Mouse (Mus musculus): Measurements from ENCODE around the gene P2rx6. TPM values are rescaled to one million over a fixed set of nuclear protein-coding genes. Genes with fewer than 3 reads are reported as not detected.
A peak's percentile ranks its signal among the peaks of the same experiment; 100 is the strongest.
"Not testable (repeated sequence)": the region's sequence is repeated elsewhere in the genome, so short reads cannot be mapped to it uniquely, and the experiment has no call there.

The P2rx6 gene
- polyA plus RNA-seq, 1 experiment from 2014 or later = 1.9 TPM

DNA sequence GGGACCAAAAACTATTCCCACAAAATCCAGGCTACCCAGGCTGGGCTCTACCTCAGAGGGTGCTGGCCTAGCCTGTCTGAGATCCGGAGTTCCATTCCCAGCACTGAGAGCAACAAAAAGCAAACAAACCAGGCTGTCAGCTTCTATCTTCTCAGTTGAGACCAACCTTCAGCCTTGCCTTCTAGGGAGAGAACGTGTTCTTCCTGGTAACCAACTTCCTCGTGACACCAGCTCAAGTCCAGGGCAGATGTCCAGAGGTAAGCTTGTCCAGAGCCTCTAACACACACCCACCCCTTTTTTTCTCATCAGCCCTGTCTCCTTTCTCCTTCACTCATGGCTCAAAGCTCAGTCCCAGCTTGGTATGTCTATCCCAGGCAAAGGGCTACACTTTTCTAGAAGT lies 3.1 kb downstream of the P2rx6 start:
- Histone ChIP-seq H3K4me1 (peaks cover 10% of the 10 kb centered on the region; the same call in 1 of the 2 replicates), H3K36me3 (no peaks in the 10 kb centered on the region), H3K4me3 (no peak overlapping the region), H3K9ac (replicated peaks) (no peak overlapping the region), H3K27ac (replicated peaks) (no peak overlapping the region), H3K27me3 (no peaks in the 10 kb centered on the region), H3K9me3 (no peaks in the 10 kb centered on the region), H3K4me2 (replicated peaks) (no peak overlapping the region)
- no peak for ATAC-seq (replicated peaks)
- WGBS = 64% methylated on average over 3 of the region's 3 CpGs

DNA sequence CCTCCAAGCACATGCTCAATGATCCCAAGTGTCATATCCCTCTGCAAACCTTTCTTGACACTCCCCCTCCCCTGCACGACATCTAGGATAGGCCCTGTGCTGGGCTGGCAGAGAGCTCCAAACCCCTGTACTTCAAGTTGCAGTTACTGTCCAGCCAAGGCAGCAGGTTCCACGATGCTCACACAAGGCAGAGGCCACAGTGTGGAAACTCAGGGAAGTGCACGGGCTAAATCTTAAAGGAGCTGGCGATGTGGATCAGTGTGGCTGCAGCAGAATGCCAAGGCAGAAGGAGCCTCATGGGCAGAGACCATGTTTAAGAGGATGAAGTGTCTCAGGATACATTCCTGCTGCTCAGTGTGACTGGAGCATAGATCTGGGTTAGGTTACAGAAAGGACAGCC lies 4.5 kb downstream of the P2rx6 start:
- no peaks in the 10 kb centered on the region for H3K27me3 ChIP-seq
- WGBS = 21% methylated on average over 4 of the region's 4 CpGs
- H3K4me3 ChIP-seq = no peak overlapping the region
- no peak overlapping the region for H3K9ac ChIP-seq (replicated peaks)
- no peak overlapping the region for H3K27ac ChIP-seq (replicated peaks)
- no peak overlapping the region for H3K4me2 ChIP-seq (replicated peaks)
- H3K36me3 ChIP-seq = no peaks in the 10 kb centered on the region
- no peaks in the 10 kb centered on the region for H3K9me3 ChIP-seq
- 0 out of 2 replicates have a peak, but pooled peaks cover 5% of the 10 kb centered on the region for H3K4me1 ChIP-seq
- no peak for ATAC-seq (replicated peaks)

DNA sequence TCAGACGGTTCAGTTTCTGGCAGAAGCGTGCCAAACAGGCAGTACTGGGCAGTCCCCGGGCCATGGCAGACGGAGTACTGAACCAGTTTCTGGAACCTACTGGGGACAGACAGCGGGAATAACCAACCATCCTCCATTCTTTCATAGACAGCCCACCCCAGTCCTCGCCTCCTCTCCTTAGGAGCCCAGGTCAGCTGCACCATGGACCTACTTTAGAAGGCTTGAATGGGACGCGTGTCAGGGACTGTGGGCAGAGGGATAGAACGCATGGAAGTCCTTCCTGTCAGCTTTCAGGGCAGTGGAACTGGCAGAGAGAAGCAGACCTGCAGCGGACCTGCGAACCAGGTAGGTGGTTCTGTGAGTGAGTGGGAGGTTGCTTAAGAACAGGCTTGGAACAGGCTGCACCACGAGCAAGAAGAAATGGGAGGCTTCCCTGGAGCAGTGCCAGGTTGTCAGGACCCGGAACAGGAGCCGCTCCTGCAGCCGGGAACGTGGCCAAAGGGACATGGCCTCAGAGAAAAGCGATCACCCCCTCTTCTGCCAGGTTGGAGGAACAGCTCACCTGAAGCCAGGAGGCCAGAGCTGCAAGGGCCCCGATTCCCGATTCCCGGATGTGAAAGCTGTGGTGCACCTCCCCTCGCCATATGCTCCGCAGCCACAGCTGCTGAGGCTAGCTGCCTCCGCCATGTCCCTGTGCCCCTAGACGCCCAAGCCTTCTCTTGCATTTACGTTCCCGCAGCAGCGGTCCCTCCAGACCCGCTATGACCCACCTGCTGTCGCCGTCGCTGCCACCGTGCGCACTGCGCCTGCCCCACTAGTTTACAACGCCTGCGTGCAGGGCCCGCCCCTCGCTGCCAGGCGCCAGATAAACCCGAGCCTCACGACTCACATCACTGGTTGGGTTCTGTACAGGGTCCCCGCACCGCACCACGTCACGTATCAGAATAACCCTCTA lies 14.5 kb downstream of the P2rx6 start:
- no peak overlapping the region; the same call in 1 of the 2 replicates for H3K27ac ChIP-seq (replicated peaks)
- peaks cover 9% of the 10 kb centered on the region; the same call in 1 of the 2 replicates for H3K27me3 ChIP-seq
- H3K4me2 ChIP-seq (replicated peaks) = peak overlapping the region; percentile 71
- peak; percentile 91 for ATAC-seq (replicated peaks)
- peak overlapping the region; percentile 67 for H3K4me3 ChIP-seq
- 12% methylated on average over 45 of the region's 45 CpGs for WGBS
- H3K36me3 ChIP-seq = no peaks in the 10 kb centered on the region
- H3K9me3 ChIP-seq = no peaks in the 10 kb centered on the region
- peak overlapping the region; percentile 72 for H3K9ac ChIP-seq (replicated peaks)
- H3K4me1 ChIP-seq = peaks cover 18% of the 10 kb centered on the region

DNA sequence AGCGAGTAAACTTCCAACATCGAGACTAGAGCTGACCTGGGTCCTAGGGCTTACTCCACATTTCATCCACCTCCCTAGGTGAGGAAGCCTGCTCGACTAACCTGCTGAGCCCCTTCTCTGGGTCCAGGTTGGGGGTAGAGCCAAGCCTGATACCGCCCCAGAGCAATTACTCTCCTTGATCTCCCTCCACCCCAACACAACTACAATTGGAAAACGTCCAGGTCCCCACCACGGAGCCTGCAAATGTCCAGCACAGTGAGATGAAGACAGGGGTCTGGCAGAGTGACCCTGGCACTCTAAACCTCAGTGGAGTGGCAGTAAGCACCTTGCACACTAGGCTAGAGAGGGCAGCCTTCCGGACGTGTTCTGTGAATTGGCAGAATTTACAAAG lies 15.1 kb downstream of the P2rx6 start:
- Histone ChIP-seq H3K9me3 (no peaks in the 10 kb centered on the region), H3K4me3 (peak overlapping the region; percentile 67), H3K4me1 (peaks cover 18% of the 10 kb centered on the region), H3K27me3 (peaks cover 9% of the 10 kb centered on the region; the same call in 1 of the 2 replicates), H3K4me2 (replicated peaks) (peak overlapping the region; percentile 71), H3K27ac (replicated peaks) (no peak overlapping the region), H3K36me3 (no peaks in the 10 kb centered on the region), H3K9ac (replicated peaks) (peak overlapping the region; percentile 72)
- 10% methylated on average over 8 of the region's 8 CpGs for WGBS
- no peak for ATAC-seq (replicated peaks)

DNA sequence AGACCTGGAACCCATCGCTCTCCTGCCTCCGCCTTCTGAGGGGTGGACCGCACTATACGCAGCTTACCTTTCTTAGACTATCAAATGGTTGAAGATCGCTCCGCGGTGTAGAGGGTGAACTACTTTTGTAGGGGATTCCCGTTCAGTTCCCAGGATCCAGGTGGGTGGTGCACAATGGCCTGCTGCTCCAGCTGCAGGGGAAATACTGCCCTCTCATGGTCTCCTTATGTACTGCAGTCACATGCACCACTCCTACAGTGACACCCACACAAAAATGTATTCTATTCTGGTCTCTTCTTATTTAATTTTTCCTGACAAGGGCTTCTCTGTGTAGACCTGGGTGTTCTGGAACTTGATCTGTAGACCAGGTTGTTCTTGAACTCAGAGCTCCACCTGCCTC lies 21.4 kb downstream of the P2rx6 start, which contains the start of gene Slc7a4:
Gene Slc7a4 (minus strand): TSS at position 151 of the 400 bp plus-strand sequence.
- Histone ChIP-seq H3K27ac (replicated peaks) (no peak within 1 kb of the TSS), H3K27me3 (no peaks in the 10 kb centered on the region), H3K36me3 (no peaks in the 10 kb centered on the region), H3K4me2 (replicated peaks) (no peak within 1 kb of the TSS), H3K9me3 (no peaks in the 10 kb centered on the region), H3K9ac (replicated peaks) (no peak within 1 kb of the TSS), H3K4me1 (no peaks in the 10 kb centered on the region), H3K4me3 (no peak within 1 kb of the TSS)
- ATAC-seq (replicated peaks) = no peak
- 10% methylated on average over 8 of the region's 8 CpGs for WGBS

DNA sequence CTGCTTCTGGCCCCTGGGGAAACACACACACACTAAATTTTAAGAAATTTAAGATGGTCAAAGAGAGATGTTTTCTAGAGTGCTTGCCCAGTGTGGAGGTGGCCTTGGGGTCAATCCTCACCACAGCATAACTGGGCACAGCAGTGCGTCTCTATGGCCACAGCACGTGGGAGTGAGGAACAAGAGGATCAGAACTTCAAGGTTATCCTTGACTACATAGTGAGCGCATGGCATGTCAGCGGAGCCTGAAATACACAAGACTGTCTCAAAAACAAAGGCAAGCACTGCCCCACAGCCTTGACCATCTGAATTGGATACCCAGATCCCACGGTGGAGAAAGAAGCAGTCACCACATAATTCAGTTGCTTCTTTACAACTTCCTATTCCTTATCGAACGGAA lies 22.9 kb downstream of the P2rx6 start:
- H3K27me3 ChIP-seq = no peaks in the 10 kb centered on the region
- H3K4me3 ChIP-seq = no peak overlapping the region
- ATAC-seq (replicated peaks) = no peak
- 84% methylated on average over 7 of the region's 7 CpGs for WGBS
- no peaks in the 10 kb centered on the region for H3K36me3 ChIP-seq
- H3K4me2 ChIP-seq (replicated peaks) = no peak overlapping the region
- no peak overlapping the region for H3K27ac ChIP-seq (replicated peaks)
- H3K9ac ChIP-seq (replicated peaks) = no peak overlapping the region
- no peaks in the 10 kb centered on the region for H3K4me1 ChIP-seq
- H3K9me3 ChIP-seq = no peaks in the 10 kb centered on the region

DNA sequence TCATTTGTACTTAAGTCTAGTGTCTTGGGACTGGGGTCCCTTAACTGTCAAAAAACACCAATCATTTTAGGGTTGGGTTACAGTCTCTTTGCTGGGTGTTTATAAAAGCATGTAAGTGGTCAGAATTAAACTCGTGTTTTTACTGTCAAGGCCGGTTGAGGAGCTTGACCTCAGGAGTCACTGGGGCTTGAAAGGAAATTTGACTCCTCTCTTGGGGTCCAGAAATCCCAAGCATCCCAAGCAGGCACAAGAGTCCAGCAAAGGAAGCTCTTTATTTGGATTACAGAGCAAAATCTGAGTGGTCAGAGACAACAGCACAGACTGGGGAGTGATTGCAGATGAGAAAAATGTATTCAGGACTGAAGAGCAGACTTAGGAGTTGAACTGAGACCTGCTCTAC lies 29.0 kb downstream of the P2rx6 start:
- H3K9ac ChIP-seq (replicated peaks) = no peak overlapping the region
- H3K36me3 ChIP-seq = no peaks in the 10 kb centered on the region
- no peaks in the 10 kb centered on the region for H3K9me3 ChIP-seq
- H3K27ac ChIP-seq (replicated peaks) = no peak overlapping the region
- 65% methylated on average over 2 of the region's 2 CpGs for WGBS
- H3K4me1 ChIP-seq = no peaks in the 10 kb centered on the region
- no peak for ATAC-seq (replicated peaks)
- no peaks in the 10 kb centered on the region for H3K27me3 ChIP-seq
- no peak overlapping the region for H3K4me2 ChIP-seq (replicated peaks)
- no peak overlapping the region for H3K4me3 ChIP-seq

DNA sequence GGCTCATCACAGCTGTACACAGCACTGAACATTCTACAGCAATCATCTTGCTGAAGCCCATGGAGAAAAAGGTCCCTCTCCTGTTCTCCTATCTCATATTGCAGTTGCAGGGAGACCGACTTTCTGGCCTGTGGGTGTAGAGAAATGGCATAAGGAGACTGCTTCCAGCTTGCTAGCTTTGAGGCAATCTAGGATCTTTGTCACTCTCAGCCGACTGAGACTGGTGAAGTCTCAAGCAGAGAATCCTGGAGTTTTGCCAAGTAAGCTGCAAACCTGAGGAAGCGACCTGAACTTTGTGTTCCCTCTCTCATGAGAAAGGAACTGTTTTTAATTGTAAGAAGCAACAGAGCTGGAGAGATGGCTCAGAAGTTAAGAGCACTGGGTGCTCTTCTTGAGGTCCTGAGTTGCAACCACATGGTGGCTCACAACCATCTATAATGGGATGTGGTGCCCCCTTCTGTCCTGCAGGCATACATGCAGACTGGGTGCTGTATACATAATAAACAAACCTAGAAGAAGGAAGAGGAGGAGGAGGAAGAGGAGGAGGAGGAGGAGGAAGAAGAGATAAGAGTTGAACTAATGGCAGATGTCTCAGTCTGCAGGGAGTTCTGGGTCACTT lies 39.4 kb downstream of the P2rx6 start:
- no peaks in the 10 kb centered on the region for H3K36me3 ChIP-seq
- no peak overlapping the region for H3K9ac ChIP-seq (replicated peaks)
- H3K27me3 ChIP-seq = no peaks in the 10 kb centered on the region
- no peaks in the 10 kb centered on the region for H3K4me1 ChIP-seq
- H3K4me3 ChIP-seq = no peak overlapping the region
- no peaks in the 10 kb centered on the region for H3K9me3 ChIP-seq
- no peak overlapping the region for H3K4me2 ChIP-seq (replicated peaks)
- no peak for ATAC-seq (replicated peaks)
- 64% methylated on average over 3 of the region's 3 CpGs for WGBS
- H3K27ac ChIP-seq (replicated peaks) = no peak overlapping the region

DNA sequence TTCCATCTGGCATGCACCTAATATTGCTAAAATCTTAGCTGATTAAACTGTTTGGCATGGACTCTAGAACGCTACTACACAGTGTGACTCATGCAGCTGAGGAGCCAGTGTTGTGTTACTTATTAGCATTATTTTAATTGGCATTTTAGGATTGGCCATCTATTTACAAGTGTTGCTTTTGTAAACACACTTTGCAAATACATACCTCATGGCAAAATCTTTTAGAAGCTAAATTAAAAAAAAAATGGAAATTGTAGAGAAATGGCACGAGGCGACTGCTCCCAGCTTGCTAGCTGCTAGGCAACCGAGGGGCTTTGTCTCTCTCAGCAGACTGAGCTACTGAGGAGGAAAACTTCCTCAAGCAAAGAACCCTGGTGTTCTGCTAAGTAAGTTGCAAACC lies 43.3 kb downstream of the P2rx6 start:
- WGBS = 41% methylated on average over 4 of the region's 4 CpGs
- H3K4me1 ChIP-seq = no peaks in the 10 kb centered on the region
- no peaks in the 10 kb centered on the region for H3K9me3 ChIP-seq
- H3K4me3 ChIP-seq = no peak overlapping the region
- H3K4me2 ChIP-seq (replicated peaks) = no peak overlapping the region
- ATAC-seq (replicated peaks) = no peak
- no peaks in the 10 kb centered on the region for H3K27me3 ChIP-seq
- H3K36me3 ChIP-seq = no peaks in the 10 kb centered on the region
- no peak overlapping the region for H3K27ac ChIP-seq (replicated peaks)
- no peak overlapping the region for H3K9ac ChIP-seq (replicated peaks)

DNA sequence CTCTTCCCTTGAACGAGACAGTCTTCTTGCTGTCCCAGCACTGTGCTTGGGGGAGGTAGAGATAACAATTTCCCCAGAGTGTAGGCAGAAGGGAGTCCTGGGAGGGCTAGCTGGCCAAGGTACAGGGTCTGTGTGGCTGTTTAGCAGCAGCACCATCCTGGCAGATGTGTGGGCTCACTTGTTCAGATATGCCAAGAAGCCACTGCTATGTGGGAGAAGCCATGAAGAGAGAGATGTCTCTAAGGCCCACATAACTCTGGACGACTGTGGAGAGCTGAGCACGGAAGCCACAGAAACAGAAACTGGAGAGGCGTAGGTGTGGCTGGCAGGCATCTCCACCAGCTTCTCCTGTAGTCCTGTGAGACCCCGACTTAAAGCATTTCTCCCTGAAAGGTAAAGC lies 44.0 kb downstream of the P2rx6 start:
- WGBS = 76% methylated on average over 5 of the region's 5 CpGs
- no peaks in the 10 kb centered on the region for H3K27me3 ChIP-seq
- no peak overlapping the region for H3K4me2 ChIP-seq (replicated peaks)
- no peaks in the 10 kb centered on the region for H3K9me3 ChIP-seq
- H3K4me1 ChIP-seq = no peaks in the 10 kb centered on the region
- H3K27ac ChIP-seq (replicated peaks) = no peak overlapping the region
- H3K36me3 ChIP-seq = no peaks in the 10 kb centered on the region
- H3K9ac ChIP-seq (replicated peaks) = no peak overlapping the region
- no peak overlapping the region for H3K4me3 ChIP-seq
- ATAC-seq (replicated peaks) = no peak

DNA sequence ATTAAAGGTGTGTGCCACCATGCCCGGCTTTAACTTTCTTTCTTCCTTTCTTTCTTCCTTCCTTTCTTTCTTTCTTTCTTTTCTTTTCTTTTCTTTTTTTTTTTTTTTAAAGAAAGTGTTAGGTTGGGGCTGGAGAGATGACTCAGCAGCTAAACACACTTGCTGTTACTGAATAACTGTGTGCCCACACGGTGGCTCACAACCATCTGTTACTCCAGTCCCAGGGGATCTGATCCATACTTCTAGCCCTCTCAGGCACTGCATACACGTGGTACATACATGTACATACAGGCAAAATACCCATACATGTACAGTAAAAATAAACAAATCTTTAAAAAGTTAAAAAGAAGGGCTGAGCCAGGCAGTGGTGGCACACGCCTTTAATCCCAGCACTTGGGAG lies 49.7 kb downstream of the P2rx6 start:
- ATAC-seq (replicated peaks) = no peak
- H3K4me3 ChIP-seq = no peak overlapping the region
- no peak overlapping the region for H3K9ac ChIP-seq (replicated peaks)
- no peak overlapping the region for H3K4me2 ChIP-seq (replicated peaks)
- 70% methylated on average over 4 of the region's 4 CpGs for WGBS
- H3K36me3 ChIP-seq = no peaks in the 10 kb centered on the region
- H3K4me1 ChIP-seq = no peaks in the 10 kb centered on the region
- H3K27ac ChIP-seq (replicated peaks) = no peak overlapping the region
- H3K27me3 ChIP-seq = no peaks in the 10 kb centered on the region
- H3K9me3 ChIP-seq = no peaks in the 10 kb centered on the region

DNA sequence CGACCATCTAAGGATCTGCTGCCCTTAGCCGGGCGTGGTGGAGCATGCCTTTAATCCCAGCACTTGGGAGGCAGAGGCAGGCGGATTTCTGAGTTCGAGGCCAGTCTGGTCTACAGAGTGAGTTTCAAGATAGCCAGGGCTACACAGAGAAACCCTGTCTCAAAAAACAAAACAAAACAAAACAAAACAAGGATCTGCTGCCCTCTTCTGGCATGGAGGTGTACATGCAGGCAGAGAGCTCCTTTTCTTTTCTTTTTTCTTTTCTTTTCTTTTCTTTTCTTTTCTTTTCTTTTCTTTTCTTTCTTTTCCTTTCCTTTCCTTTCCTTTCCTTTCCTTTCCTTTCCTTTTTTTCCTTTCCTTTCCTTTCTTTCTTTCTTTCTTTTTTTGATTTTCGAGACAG lies 53.1 kb downstream of the P2rx6 start:
- not testable (repeated sequence) for H3K27me3 ChIP-seq; H3K9ac ChIP-seq (replicated peaks); H3K4me3 ChIP-seq; H3K9me3 ChIP-seq; H3K27ac ChIP-seq (replicated peaks); H3K36me3 ChIP-seq; ATAC-seq (replicated peaks); H3K4me2 ChIP-seq (replicated peaks)
- peaks cover 10% of the 10 kb centered on the region for H3K4me1 ChIP-seq
- WGBS = 93% methylated on average over 6 of the region's 6 CpGs

Measured in forebrain, embryonic 15.5 days (tissue).